Mouse (Mus musculus) urinary bladder, postnatal 10 days (tissue): ENCODE data around the gene Rusc1.

Experiments
- DNase-seq: peaks from one replicate; pipeline ENCODE4 v3.0.0; 2022; ENCODE audit warnings: low spot score

Rusc1 gene

GRCm38 (mm10) chr3:89093175-89093574 is at the start of gene Rusc1:
TSS of gene Rusc1 (minus strand) at chr3:89093311.
- DNase-seq, result peak; percentile 39

GRCm38 (mm10) chr3:89136365-89136764 is 43.3 kb upstream of the Rusc1 start:
- DNase-seq, result no peak

- no peak for DNase-seq
Measured at GRCm38 (mm10) chr3:89135958-89136357, 42.8 kb upstream of the Rusc1 start, which contains the start of gene Pklr. TSS of gene Pklr (plus strand) at chr3:89136142.

DNA sequence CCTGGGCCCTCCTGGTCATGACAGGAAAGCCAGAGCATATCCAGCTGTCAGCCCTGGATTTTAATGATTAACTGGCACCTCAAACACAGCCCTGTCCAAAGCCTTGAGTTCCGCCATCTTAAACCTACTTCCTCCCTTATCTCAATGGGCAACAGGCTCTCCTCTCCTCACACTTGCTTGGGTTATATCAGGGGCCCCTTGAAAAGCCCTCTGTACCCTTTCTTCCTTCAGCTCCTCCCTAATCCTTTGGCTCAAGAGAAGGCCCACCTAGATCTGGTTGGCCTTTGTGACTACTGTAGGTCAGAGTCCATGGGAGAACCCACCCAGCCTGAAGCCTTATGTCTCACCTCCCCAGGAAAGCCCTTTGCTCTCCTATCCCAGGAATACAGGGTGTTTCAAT is 40.6 kb upstream of the Rusc1 start:
- no peak for DNase-seq

- DNase-seq, result no peak
Measured at GRCm38 (mm10) chr3:89133063-89133450, 39.9 kb upstream of the Rusc1 start.

DNA sequence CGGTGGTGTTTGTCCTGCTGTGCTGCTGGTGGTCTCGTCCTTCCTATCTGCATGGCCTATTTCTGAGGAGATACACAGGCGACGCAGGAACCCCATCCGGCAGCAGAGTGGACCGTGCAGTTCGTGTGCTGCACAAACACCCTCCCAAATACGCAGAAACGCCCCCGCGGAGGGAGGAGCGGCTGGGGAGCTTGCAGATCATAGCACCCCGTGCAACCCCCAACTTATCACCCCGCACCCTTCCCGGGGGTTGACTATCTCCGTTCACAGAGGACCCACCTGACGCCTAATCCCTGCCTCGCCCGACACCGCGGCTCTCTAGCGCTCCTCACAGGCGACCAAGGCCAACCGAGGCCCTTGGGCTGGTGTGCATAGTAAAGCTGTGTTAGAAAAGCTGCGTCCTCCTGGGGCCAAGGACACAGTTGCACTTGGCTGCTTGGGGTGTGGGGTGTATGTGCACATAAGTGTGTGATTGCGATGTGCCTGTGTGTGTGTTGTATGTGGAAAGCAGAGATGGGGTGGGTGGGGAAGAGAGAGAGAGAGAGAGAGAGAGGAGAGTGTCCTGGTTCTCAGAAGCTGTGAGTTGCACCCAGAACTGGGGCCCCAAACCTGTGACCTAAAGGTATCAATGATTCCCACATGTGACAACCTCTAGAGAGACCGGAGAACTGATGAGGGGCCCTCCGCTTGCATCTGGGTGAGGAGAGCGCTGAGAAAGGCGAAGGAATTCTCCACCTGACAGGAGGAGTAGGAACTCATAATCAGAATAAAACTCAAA is 39.4 kb upstream of the Rusc1 start:
- DNase-seq, result no peak

- no peak for DNase-seq
Measured at GRCm38 (mm10) chr3:89131816-89132215, 38.7 kb upstream of the Rusc1 start.

DNA sequence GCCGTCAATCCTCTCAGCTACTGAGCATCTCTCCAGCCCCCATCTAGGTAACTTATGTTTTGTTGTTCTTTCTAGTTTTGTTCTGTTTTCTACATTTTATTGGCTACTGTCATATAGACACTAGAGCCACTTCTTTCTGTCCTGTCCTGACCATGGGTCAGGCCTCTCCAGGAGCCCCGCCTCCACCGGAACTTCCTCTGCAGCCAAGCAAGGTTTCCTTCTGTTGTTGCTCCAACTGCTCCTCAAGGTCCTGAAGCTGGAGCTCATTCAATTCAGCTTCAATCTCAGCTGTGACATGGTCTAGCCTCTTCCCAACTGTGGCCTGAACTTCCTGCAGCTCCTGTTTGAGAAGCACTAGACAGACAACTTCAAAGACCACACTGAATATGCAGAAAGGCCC is 36.8 kb upstream of the Rusc1 start:
- no peak for DNase-seq

- DNase-seq, result no peak
Measured at GRCm38 (mm10) chr3:89125981-89126380, 32.9 kb upstream of the Rusc1 start.

DNA sequence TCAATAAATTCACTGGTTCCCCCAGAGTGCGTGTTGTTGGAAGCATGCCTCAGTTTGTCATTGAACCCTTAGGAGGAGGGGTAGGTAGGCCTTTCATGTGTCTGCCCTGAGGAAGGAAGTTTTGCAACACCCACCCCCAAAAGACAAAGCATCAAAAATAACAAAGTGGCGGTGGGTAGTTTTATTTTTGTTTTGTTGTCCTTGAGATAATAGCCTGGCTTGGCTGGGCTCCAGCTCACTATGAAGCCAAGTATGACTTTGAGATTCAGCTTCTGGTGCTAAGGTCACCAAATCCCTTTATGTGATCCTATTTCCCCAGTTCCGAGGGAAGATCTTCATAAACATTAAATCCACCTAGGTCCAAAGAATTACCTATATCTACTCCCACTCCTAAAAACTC is 31.1 kb upstream of the Rusc1 start:
- DNase-seq, result no peak

- DNase-seq, result no peak
Measured at GRCm38 (mm10) chr3:89123313-89123712, 30.2 kb upstream of the Rusc1 start.

DNA sequence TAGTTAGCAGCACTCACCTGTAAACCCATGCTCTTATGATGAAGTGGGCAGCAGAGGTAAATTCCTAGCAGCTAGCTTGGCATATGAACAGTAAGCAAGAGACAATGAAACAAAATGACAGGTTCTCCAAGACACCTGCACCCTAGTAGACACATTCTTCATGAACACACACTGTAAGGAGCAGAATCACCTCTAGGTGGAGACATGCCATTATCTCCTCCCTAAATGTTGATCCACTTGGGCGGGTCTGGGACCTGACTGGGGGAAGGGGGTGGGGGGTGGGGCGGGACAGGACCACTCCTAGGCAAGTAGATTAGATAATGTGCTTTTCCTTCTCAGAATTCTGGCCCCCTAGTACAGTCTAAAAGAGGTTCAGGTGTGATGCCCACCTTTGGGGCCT is 22.4 kb upstream of the Rusc1 start:
- DNase-seq, result no peak

- DNase-seq, result no peak
Measured at GRCm38 (mm10) chr3:89113058-89113457, 19.9 kb upstream of the Rusc1 start.

DNA sequence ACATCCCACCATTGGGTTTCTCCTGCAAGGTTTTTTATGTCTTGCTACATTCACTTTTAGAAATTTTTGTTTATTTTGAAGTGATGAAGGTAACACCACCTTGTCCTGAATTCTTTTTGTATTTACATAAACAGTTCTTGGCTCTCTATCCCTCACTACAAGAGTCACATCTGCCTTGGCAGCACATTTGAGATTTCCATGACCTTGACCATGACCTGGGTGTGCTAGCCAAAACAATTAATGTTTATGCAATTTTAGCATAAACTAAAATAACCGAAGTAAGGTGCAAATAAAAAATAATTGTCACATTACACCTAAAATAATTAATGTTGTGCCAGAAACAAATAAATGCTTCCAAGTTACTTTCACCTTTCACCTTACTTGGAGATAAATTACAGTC is 15.0 kb upstream of the Rusc1 start:
- no peak for DNase-seq

DNA sequence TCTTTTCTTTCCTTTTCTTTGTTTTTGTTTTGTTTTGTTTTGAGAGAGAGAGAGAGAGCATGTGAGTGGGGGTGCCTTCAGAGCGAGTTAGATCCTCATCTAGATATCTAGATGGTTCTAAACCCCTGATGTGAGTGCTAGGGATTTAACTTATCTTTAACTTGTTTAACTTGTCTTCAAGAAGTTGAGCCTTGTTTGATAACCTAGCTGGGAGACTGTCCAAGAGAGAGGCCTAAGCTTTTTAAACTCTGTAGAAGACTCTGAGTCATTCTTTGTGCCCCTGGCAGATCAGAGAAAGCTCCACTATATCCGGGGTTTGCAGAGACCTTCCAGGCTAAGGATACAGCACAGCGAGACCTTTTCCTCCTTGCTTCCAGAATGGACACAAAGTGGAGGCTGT is 14.4 kb upstream of the Rusc1 start:
- DNase-seq, result no peak

DNA sequence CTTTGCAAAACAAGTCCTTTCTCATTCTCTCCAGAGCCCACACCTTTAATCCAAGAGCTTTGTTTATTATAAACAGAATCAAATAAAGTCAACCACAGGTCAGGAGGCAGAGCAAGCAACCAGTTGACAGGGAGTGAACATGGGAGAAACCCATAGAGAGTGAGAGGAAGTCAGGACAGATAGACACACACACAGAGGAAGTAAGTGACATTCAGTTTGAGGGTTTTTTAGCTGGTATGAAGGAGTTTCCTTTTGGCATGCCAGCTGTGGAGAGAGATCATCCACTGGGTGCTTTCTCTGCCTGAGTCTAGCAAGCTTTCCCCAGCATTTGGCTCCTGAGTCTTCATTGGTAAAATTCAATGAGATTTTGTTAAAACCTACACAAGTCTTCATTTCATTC is 13.8 kb upstream of the Rusc1 start:
- DNase-seq, result no peak

GRCm38 (mm10) chr3:89103291-89103595 is 10.1 kb upstream of the Rusc1 start:
- DNase-seq, result no peak

GRCm38 (mm10) chr3:89102495-89103290 is 9.6 kb upstream of the Rusc1 start:
- DNase-seq, result no peak

DNA sequence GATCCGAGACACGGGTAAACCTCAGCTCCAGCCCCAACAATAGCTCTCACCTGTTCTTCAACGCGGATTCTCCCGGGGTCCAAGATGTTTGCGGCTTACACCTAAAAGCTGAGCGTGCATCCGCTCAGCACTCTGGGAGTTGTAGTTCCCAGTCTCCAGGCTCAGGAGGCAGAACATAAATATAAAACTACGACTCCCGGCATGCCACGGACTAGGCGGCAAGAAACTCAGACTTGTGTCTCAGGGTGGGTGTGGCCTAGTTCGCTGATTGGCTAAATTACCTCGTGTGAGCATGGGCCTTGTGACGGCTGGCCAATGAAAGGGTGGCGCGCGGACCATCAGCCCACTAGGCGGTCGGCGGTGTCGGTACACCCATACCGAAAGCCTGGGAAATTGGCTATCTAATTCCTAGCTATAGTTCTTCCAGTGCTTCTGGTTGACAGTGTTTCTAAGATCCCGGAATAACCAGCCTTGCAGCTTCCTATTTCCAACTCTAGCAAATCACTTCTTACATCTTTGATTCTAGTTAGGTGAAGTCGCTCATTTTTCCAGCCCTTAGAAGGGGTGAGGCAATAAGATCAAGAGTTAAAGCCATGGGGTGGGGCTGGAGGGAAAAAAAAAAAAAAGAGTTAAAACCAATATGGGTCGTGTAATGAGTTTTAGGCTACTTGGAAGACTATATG is 8.8 kb upstream of the Rusc1 start, which contains the start of gene Fdps:
Gene Fdps (minus strand): TSS at position 148 of the 683 bp plus-strand sequence.
- peak; percentile 62 for DNase-seq

DNA sequence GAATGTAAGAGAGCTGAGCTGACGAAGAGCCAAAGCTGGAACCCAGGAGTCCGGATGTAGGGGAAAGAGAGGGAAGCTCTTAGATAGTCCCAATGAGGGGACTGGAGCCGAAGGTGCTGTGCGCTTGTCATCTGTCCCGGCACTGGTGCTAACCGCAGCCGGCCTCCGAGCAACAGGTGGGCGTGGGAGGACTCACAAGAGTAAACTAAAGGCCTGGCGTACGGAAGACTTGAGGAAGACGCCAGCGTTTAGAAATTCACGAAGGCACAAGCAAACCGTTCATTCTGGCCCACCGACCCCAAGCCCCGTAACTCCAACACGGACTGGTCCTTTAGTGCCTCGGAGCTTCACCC is 8.3 kb upstream of the Rusc1 start:
- no peak for DNase-seq

- DNase-seq, result no peak
Measured at GRCm38 (mm10) chr3:89100811-89101210, 7.7 kb upstream of the Rusc1 start, which contains the start of gene Gm43738. TSS of gene Gm43738 (minus strand) at chr3:89101099.

GRCm38 (mm10) chr3:89094021-89094420 is 910 bp upstream of the Rusc1 start:
- no peak for DNase-seq

DNA sequence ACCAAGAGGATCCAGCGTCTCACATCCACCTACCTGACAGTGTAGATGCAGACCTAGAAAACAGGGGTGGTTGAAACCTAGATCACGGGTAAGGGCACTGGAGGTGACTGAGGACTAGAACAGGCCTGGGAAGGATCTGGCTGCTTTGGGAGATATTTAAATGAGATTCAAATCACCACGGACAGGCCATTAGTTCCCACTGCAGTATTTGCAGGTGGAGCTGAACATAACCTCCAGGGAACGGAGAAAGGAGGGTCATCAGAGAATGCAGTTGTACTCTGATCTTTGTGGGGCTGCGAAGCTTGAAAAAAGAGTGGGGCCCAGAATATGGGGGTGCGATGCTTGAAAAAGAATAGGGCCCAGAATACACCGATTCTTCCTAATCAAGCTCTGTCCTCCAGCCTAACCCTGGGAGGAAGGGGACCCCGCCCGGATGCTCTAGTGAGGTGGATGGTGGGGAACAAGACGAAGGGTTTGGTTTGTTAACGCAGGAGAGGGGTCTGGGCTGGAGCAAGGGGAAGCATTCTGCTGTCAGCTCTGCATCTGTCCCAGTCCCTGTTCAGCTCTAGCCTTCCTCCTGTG is 511 bp downstream of the Rusc1 start:
- DNase-seq, result no peak
